Mouse (Mus musculus): ENCODE data around the gene Osbpl3.

- TF ChIP-seq CTCF (IDR thresholded peaks at IDR 0.05; ENCODE audit: control insufficient read depth, insufficient read depth, insufficient replicate concordance, low read depth, low read length) (no peak), POLR2A (IDR thresholded peaks at IDR 0.05; ENCODE audit: control insufficient read depth, low read depth, low read length) (no peak)
Observed at GRCm38 (mm10) chr6:50255356-50255755, 200.6 kb downstream of the Osbpl3 start.
